Mouse (Mus musculus) B cell, adult 2 months (primary cell): Measurements from ENCODE around the gene Plxnd1.

Source experiments
- DNase-seq, 2 experiments: peaks; one replicate each; pipeline ENCODE4 v3.0.0; 2022

The Plxnd1 gene

DNA sequence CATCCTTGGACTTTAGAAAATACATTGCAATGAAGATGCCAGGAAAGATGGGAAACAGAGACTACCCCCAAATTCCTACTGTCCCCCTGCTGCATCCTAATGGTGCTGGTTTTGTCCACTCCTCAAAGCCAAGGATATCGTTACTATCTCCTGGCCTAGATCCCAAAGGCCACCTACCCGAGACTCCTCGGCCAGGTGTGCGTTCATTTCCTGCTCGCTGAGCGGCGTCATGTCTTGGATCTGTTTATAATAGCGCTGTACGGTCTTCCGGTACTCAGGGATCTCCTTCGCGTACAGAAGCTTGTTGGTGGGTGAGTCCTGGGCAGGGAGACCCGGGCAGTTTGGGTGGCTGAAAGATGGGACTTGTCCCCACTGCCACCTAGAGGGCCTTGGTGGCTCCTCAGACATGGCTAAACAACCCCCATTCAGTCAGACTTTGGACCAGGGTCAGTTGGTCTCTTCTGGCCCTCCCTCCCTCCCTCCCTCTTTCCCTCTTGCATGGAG, 38.3 kb downstream of the Plxnd1 start:
- DNase-seq, result no peak

DNA sequence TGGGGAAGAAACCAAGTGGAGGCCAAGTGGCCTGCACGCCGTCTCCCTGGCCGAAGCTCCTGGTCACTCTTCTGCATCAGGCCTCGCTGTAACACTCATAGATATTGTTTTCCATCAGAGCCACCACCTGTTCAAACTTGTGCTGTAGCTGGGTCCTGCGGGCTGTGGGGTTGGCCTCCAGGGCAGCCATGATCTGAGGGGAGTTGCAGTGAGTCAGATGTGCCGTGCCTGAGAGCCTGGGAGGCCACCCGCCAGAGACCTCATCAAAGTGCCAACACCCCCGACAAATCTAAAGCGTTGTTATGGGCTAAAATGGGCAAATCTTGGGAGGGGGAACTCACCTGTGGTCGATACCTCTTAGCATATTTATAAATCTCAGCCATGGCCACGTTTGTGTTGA, 39.1 kb downstream of the Plxnd1 start:
- DNase-seq, result no peak

DNA sequence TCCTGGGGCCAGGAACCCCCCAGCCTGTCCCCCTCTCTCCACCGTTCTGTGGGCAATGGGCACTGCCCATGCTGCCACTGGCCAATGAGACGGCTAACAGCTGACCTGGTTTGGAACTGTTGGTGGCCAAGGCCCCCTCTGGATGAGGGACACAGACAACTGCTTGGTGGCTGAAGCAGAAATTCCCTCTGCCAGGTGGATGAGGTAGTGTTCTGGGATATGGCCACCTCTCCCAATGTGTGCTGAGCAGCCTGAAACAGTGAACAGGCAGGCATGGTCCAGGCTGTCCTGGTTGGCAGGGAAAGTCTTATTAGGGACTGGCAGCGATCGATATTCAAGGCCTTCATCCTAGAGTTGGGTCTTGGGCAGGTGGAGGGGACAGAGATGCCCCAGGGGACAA, 39.6 kb downstream of the Plxnd1 start:
- no peak for DNase-seq

DNA sequence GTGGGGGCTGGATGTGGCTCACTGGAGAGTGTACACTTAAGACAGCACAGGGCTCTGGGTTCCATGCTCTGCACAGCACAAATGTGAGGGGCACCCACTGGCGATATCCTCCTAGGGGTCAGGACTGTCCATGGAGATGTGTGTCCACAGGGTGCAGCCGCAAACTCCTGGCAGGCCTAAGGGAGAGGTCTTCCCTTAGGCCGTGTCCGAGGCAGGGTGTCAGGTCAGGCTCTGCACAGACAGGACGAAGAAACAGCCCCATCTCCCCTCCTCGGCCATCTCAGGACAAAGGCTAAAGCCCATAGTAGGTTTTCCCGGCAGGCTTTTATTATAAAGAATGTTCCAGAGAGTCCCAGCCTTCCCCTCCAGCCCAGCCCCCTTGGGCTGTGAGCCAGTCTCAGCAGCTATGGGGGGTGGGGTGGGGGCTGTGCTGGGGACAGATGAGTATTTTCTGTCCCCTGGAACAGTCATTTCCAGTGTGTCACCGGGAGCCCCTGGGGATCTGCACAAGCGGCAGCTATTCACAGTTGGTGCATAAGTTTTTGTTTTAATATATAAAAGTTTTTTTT, 40.2 kb downstream of the Plxnd1 start:
- DNase-seq, result no peak

DNA sequence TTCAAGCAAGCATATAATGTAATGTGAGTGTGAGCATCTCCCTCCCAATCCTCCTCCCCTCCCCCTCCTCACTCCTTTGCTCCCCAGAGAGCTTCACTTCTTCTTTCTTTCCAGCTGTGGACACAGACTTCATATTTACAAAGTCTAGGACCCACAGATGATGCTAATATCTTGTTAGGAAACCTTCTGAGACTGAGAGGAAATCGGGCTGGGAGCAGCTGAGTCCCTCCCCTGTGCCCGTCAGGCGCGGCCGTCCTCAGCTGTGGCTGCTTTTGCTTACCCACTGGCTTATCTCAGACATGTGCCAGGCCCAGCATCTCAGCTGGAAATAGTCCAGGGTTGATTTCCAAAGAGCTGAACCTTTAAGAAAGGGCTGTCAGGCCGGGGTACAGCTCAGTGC, 48.4 kb downstream of the Plxnd1 start:
- DNase-seq, result no peak

DNA sequence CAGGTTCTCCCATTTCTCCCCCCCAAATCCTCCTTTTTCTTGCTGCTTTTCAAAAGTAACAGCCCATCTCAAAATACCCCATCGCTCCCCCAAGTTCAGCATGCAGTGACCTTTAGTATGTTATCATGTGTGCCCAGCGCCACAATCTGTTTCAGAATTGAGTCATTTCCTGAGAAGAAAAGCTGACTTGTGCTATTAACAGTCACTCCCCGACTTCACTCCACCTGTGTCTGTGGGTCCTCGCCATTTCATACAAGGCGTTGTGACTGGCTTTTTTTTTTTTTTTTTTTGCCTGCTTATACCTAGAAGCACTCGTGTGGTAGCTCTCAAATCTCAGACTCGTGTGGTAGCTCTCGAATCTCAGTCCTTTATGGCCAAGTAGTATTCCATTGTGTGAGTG, 49.2 kb downstream of the Plxnd1 start:
- no peak for DNase-seq

DNA sequence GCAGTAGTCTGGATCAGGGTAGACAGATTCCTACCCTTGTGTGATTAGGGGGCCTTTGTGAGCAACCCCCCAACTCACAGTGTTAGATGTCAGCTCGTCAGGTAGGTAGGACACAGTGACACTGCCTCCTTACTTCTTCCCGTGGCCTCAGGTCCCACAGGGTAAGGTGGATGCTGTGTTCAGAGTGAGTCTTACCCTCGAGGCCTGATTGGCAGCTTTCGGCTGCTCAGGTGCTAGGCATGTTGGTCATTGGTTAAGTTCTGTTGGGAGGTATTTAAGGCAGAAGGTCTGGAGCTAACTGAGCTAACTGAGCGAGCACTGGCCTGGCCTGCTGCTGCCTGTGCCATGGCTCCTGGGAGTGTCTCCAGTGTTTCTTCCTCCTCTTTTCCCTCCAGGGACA, 50.2 kb downstream of the Plxnd1 start, which contains the start of gene H1foo:
TSS of gene H1foo (plus strand) at position 301 of the 400 bp plus-strand sequence.
- DNase-seq, result no peak

DNA sequence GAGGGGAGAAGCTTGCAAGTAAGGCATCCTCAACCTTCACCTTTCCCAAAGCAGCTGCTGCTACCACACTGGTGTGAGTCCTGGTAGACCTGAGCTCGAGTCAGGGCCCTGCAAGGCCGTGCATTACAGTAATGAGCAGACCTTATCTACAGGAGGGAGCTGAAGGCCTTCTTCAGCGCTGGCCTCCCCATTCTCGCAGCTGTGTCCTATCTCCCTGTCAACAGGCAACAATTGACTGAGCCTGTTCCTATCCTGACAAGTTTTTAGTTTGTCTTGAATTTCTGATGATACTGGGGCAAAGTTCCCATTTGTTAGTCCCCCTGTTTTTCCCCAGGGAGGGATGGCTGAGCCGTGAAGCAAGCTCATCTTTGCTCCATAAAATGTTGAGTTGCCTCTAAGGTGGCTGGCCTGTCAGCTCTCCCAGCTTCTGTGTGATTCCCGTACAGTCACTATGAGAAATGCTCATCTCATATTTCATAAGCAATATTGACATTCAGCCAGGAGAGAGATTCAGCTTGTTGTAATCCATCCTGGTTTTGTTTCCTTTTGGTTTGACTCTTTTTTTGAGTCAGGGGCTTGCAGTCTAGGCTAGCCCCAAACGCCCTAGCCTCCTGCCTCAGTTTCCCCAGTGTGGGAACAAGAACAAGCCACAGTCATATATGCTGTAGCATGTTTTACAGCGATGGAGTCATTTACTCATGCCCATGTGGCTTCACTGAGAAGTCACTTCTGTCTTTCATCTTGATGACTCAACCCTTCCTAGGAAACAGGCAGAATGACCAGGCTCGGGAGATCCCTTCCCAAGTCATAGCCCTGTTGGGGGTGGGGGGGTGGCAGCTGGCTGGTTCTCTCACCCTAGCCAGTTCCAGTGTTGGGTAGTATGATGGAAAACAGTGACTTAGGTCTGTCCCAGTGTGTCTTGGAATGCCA, 51.0 kb downstream of the Plxnd1 start:
- DNase-seq, result no peak

DNA sequence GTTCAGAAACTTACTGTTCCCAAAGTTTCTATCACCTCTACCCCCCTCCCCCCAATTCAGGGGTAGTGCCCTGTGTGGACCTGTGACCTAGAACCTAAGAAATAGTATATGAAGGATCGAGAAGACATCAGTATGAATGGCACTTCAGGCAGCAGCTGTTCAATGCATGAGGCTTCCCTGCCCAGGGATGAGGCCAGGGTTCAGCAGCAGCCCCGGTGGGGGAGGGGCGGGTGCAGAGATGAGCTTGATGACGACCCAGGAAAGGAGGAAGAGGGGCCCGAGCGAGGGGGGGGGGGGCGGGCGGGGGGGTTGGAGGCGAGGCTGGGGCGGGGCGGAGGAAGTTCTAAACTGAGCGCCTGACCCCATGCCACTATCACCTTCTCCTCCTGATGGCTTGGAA, 53.7 kb downstream of the Plxnd1 start:
- DNase-seq, result peak in 1 of 2 experiments; percentile 7

DNA sequence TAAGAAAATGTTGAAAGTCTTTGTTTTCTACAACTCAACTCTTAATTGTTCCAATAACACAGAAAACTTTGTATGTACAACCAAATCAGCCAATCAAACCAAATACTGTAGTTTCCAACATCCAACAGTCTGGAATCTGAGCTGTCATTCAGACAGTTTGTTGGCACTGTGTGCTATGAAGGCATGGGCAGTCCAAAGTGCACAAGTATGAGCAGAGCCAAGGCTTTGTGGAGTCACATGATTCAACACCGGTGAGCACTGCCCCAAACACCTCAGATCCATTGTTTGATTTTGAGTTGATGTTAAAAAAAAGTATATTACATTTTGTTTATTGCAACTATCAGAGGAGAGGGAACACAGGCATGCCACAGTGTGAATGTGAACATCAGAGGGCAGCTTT, 54.2 kb downstream of the Plxnd1 start:
- DNase-seq, result no peak

DNA sequence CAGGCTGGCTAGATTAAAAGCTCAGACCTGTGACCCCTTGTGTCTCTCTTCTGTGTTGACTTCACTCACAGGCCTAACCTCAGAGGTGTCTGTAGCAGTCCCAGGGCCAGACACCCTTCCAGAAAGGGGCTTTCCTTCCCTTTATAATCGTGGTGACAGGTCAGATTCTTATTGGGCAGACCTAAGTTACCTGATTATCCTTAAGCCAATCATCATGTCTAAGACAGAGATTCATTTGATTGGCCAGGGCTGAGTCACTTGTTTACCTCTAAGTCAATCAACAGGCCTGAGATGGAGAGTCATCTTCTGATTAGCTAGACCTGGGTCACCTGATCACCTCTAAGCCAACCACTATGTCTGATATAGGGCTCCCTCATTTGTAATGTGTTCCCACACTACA, 56.0 kb downstream of the Plxnd1 start:
- no peak for DNase-seq

DNA sequence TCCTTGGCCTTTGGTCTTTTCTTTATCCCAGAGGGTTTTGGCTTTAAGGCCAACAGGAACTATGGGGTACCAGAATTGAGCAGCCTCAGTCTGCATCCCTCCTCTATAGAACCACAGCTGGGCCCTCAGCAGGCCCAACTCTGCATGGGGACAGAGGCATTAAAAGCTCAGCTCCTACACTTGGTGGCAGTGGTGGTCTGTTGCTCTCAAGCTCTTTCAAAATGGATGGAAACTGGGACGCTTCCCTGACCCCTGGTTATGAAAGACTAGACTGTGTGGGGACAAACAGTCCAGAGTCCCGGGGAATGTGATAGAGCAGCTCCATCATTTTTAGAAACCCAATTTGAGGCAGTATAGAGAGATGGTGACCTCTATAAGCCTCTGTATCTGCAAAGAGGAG, 56.8 kb downstream of the Plxnd1 start:
- no peak for DNase-seq

DNA sequence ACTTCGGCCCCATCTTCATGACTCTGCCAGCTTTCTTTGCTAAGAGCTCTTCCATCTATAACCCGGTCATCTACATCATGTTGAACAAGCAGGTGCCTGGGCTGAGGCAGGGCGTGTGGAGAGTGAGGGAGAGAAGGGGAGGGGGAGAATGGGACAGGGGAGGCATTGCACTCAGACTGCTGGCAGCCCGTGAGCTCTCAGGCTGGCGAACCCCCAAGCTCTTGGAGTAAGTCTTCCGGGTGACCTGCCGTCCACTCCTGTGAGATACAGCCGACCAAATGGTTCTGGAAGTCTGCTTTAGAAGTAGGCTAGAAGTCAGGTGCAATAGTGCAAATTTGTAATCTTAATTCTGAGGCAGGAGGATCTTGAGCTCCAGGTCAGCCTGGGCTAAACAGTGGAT, 59.3 kb downstream of the Plxnd1 start:
- no peak for DNase-seq

DNA sequence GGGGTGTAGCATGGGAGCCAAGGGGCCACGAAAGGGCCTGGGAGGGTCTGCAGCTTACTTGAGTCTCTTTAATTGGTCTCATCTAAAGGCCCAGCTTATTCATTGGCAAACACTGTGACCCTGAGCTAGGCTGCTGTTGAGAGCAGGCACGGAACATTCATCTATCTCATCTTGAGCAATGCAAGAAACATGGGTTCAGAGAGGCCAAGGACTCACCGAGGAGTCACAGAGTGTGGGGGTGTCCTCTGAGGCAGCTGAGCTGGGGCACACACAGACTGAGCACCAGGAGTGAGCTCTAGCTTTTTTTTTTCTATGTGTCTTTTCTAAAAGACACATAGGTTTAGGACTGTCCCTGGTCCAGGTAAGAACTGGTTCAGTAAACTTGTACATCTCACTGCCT, 62.4 kb downstream of the Plxnd1 start:
- DNase-seq, result no peak

DNA sequence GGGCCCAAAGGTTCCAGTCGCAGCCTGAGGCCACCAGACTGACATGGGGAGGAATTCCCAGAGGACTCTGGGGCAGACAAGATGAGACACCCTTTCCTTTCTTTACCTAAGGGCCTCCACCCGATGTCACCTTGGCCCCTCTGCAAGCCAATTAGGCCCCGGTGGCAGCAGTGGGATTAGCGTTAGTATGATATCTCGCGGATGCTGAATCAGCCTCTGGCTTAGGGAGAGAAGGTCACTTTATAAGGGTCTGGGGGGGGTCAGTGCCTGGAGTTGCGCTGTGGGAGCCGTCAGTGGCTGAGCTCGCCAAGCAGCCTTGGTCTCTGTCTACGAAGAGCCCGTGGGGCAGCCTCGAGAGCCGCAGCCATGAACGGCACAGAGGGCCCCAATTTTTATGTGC, 63.2 kb downstream of the Plxnd1 start, which contains the start of gene Rho:
TSS of gene Rho (plus strand) at position 110 of the 400 bp plus-strand sequence.
- DNase-seq, result no peak

DNA sequence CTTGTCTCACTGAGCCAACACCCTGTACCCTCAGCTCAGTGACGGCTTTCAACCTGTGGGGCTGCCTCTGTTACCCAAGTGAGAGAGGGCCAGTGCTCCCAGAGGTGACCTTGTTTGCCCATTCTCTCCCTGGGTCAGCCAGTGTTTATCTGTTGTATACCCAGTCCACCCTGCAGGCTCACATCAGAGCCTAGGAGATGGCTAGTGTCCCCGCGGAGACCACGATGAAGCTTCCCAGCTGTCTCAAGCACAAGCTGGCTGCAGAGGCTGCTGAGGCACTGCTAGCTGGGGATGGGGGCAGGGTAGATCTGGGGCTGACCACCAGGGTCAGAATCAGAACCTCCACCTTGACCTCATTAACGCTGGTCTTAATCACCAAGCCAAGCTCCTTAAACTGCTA, 64.8 kb downstream of the Plxnd1 start:
- no peak for DNase-seq

DNA sequence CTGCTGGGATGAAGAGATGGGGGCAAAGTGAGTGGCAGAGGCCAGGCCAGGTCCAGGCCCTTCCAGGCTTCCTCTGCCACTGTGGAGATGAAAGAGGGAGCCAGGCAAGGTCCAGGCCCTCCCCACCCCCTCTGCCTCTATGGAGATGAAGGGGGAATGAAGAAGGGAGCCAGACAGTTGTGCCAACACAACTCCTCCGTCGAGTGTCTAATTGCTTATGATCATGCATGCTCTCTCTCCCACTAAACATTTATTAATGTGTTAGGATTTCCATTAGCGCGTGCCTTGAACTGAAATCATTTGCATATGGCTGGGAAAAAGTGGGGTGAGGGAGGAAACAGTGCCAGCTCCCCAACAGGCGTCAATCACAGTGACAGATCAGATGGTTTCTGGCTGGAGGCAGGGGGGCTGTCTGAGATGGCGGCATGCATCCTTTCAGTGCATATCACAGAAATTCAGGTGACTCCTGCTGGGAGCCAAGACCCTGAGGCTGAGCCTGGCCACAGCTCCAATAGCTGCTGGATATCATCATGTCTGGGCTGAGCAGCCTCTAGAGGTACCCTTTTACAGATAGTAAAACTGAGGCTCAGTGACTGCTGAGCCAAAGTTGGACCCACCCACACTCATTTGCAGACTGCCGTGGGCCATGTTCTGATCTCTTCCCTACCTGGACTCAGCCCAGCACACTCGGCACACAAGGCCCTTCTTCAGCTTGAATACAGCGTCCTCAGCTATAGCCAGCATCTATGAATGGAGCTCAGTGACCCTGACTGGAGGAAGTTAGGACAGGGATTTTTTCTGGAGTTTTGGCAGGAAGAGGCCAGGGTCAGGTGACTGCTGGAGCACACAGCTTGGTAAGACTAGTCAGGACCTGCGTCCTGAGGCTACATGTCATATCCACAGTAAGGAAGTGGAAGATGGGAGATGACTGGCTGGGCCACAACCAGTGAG, 67.2 kb downstream of the Plxnd1 start:
- DNase-seq, result no peak

DNA sequence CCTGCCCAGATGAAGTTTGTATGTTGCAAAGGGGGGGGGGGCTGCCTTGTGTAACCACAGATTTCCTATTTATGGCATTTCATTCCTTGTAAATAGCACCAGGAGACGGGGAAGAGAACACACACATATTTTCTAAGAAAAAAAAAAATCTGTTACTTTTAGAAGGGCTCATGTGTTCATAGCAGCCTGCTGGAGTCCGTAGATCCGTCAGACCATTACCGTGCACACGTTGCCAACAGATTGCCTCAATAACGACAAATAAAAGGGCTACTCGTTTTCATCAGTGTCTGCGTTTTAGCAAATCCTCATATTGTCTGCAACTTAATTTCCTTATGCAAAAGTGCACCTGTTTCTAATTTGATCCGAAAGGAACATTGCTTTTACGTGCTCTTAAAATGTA, 68.4 kb downstream of the Plxnd1 start:
- DNase-seq, result no peak

DNA sequence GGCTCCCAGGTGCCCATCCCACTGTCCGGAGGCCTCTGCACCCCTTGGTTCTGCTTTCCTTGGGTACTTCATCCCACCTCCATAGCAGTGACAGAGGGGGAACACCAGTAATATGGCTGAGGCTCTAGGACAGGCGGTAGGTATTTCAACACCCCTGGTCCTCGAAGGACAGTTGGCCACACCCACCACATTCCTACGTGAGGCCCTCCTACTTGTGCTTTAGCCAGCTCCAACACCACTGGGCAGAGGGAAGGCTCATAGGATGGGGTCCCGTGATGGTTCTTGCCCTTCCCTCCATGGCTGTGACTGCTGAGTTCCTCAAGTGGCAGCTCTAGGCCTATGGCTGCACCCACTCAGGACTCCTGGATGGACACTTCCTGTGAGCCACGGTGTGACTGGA, 70.0 kb downstream of the Plxnd1 start:
- DNase-seq, result no peak

DNA sequence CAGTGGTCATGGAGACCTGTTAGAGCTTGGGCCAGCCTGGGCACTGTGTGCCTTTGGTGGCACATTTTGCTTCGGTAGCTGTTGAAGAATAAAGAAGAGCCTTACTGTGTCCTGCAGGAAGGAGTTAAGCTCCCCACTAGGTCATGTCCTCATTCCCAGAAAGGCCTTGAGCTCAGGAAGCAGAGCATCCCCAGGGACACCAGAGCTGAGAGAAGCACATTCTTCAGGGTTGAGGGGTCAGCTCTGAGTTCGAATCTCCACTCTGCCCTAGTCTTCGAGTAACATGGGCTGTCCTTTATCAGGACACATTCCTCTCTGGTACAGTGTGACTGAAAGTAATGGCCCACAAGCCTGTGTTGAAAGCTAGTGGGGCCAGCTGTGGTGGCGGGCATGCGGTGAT, 74.9 kb downstream of the Plxnd1 start:
- DNase-seq, result no peak

DNA sequence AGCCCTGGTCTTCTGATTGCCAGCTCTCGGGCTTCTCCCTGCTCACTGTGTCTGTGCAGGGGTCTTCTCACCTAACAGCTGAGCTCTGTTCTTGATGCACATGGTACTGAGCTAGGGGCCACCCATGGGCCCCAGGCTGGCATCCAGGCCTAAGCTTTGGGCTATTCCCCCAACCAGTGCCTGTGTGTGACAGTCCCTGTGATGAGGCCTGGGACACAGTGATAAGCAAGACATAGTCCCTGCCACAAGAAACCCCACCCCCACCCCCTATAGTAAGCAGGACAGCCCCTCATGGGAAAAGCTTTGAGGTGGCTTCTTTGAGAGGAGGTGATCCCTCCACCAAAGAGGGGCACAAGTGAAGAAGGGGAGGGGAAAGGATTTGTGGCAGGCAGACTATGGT, 76.2 kb downstream of the Plxnd1 start:
- no peak for DNase-seq

DNA sequence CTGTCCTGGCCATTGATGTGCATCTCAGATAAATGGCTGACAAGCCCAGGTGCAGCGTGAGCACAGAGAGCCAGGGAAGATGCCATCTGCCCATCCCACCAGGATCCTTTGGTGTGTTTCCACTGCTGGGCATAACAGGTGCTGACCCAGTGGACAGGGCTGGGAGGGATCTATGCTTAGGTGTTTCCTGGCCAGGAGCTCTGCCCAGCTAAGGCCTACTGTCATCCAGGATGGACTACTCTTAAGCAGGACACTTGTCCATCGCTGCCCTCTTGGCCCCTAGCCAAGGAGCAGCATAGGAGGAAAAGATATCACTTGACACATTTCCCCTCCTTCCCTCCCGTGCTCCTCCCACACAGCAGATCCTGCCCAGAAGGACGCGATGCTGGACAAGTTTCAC, 78.2 kb downstream of the Plxnd1 start:
- DNase-seq, result no peak
